Mouse (Mus musculus) granulocyte monocyte progenitor cell, adult 5-6 weeks (primary cell): Measurements from ENCODE around the gene Adam19. TPM values are rescaled to one million over a fixed set of nuclear protein-coding genes. Genes with fewer than 3 reads are reported as not detected.
A peak's percentile ranks its signal among the peaks of the same experiment; 100 is the strongest.
"Not testable (repeated sequence)": the region's sequence is repeated elsewhere in the genome, so short reads cannot be mapped to it uniquely, and the experiment has no call there.

ENCODE experiments used
- ATAC-seq: replicated peaks from 2 replicates; pipeline ENCODE4 v1.8.0; 2016; ENCODE audit warnings: mild to moderate bottlenecking, moderate TSS enrichment, inconsistent platforms; ENCODE audit not compliant: poor library complexity, severe bottlenecking
- total RNA-seq, 2 experiments: library from RNA; stranded (forward) in 1 of 2; stranded (reverse) in 1 of 2; fragments of 200-712, 200-1000 nt in 1 of 2; fragments of >200 nt in 1 of 2; fragmentation: Nextera tagmentation in 1 of 2; gene quantifications; 2 replicates each; pipeline ENCODE4 v1.2.3; 2014 to 2017

Gene Adam19
- total RNA-seq (2014; fragmentation: Nextera tagmentation) (0.19 TPM in 1 of 2 replicates, not detected in the other), total RNA-seq (2017) (0.26 and 0.43 TPM in 2 replicates)

DNA sequence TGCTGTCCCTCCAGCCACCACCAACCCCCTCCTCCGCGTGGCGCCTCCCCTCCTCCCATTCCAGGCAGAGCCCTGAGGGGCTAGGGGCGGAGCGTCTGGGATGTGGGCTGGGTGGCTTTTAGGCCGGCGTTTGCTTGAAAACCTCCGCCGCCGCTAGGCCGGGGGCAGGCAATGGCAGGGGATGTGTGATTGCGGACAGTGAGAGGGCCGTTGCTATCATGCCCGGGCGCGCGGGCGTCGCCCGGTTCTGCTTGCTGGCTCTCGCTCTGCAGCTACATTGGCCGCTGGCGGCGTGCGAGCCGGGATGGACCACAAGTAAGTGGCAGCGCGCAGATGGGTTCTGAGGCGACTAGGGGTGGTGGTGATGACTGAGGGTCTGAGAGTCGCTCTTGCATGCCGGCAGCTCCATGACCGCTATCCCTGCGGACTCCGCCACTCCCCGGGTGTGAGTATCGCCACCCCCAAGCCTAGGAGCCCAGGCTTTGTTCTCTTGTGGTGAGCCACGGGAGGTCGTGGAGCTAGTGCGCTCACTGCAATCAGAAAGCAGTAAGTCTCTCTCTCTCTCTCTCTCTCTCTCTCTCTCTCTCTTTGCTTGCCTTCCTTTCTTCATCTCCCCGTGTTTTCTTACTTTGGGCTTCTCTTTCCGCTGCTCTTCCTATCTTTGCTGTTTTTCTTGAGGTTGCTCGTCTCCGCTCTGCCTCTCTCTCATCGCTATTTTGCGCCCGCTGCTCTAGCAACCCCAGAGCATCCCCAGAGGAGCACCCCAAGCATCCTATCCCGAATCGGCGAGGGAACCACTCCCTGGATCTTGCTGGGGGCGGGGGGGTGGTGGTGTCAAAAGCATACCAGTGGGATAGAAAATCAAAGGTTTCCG, at the start of gene Adam19:
TSS of gene Adam19 (plus strand) at position 97 of the 874 bp plus-strand sequence.
- peak; percentile 71 for ATAC-seq

DNA sequence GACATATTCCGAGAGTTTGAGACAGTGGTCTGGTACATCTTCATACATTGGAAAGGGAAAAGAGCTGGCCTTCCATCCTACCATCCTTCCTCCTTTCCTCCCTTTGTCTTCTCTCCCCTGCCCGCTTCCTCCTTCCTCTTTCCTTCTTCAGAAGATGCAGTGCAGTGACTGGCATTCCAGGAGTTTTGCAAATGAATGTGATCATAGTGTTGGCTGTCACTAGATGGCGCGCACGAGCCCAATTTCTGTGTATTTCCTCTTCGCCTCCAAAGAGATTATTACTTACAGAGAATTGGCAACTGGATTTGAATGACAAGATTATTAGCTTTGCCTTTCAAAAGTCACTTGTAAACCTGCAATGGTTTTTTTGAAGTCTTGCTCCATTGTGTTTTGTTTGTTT, 39.7 kb upstream of the Adam19 start:
- peak; percentile 65 for ATAC-seq

DNA sequence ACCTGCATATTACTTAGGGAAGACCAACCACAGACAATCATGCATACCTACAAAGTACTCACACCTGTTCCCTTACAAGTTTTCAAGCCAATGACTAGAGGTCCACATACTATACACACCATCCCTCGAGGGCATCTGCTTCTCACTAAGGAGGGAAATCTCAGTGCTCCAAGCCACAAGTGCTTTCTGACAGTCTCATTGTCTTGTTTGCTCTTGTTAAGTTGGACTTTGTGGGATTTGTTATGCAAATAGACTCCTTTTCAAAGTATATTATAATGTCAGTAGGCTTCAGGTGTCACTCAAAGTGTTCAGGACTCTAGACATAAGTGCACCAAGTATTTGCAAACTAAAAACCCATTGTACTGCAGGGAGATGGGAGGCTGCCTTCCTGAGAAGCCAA, 35.5 kb upstream of the Adam19 start:
- no peak for ATAC-seq

DNA sequence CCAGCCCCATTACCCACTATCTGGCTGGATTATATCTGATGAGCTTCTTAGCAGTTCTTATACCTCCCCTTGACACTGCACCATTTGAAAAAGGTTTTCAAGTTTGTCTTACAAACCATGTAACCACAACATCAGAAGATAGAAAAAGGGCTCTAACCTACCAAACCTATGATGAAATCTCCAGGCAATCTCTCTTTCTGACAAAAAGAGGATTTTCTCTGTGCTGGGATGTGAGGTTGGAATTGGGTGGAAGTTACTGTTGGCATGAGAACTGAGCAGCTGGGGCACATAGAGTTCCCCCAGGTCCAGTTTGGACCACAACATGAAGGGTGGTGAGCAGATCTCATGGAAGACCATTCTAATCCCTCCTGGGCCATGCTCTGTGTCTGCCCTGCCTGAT, 33.9 kb upstream of the Adam19 start:
- no peak for ATAC-seq

DNA sequence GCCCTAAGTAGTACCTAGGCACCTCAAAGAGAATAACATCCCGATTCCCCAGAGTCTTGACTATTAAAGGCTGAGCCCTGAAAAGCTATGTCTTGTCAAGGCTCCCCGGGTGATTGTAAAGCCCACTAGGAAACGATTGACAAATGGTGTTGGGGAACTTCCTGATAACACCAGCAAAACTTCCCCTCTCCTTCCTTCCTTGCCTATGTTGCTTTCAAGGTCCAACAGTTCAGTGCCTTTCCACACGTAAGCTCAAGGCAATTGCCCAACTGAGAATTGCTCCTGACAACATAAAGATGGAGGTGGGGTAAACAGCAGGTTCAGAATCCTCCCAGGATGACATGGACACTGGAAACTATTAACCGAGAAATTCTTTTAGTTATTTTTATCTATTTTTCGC, 32.8 kb upstream of the Adam19 start:
- ATAC-seq: peak; percentile 48

DNA sequence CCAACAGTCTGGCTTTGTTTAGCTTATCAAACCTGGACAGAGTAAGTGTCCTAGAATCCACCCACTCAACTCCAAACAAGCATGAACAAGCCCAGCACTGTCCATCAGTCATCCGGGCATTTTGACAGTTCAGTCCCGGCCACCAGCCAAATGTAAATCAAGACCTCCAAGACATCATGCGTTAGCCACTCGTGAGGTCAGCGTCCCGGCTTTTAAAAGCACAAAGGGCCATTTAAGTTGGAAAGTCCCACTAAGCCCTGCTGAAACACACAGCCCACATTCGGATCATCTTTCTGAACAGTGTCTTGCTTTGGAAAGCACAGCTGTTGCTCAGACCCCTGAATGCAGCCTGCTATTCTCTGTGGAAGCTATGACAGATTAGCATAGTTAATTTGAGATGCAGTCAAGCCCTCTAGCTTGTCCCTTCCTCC, 29.8 kb upstream of the Adam19 start:
- ATAC-seq: no peak

DNA sequence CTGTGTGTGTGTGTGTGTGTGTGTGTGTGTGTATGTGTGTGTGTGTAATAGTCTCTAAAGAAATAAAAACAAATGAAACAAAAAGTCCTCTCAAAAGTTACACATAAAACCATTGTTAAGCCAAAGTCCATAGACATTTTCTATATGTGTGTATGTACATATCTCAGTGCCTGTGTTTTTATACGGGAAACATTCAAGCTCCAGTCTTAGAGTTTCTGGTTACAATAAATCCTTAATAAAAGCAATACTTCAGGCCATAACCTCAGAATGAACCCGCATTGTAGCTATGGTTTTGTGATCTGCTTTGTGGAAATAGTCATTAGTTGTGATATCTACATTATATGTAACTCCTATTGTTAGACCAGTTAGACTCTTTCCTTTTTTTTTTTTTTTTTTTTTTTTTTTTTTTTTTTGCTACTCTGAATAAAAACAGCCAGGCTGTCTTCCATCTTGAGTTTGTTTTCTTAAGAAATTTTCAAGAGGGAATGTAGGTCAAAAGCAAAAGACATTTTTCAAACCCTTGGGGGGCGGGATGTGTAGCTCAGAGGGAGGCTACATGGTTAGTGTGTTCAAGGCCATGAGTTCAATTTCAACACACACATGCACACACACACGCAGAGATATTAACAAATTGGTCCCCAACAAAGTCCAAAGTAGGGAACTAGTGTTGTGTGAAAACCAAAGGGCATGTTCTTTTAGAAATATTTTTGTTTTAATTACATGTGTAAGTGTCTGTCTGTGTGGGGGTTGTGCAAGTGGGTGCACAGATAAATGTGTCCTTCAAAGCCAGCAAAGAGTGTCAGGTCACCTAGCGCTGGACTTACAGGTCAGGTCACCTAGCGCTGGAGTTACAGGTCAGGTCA, 27.6 kb upstream of the Adam19 start:
- ATAC-seq: no peak

DNA sequence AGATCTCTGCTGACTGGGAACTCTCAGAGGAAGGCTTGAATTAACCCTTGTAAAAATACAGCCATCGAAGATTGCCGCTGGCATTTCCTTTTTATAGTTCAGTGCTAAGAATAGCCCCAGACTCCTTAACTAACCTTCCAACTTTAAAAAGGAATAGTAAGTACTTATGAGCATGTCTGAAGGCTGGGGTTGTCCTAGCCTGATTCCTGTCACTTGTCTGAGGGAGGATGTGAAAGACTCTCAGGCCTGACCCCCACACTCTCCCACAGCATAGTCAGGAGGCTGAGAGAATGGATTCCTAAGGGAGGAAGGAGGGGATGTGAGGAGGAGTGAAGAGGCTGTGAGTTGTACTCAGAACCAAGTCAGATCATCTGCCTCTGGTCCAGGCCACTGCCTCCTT, 26.3 kb upstream of the Adam19 start:
- ATAC-seq: no peak

DNA sequence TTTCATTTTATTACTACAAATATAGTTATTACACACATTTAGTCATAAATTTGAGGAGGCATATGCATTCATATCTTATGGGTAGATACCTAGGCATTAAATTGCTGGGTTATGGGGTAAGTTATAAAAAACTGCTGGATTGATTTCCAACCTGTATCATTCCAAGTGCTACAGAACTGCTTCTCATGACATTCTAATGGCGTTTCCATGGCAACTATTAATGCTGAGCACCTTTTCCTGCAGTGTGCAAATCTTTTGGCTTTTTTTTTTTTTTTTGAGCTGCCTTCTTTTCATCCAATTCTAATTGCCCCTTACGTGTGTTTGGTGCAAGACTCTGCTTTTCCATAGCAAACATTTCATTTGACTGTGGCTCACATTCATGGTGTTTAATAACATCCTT, 25.8 kb upstream of the Adam19 start:
- no peak for ATAC-seq

DNA sequence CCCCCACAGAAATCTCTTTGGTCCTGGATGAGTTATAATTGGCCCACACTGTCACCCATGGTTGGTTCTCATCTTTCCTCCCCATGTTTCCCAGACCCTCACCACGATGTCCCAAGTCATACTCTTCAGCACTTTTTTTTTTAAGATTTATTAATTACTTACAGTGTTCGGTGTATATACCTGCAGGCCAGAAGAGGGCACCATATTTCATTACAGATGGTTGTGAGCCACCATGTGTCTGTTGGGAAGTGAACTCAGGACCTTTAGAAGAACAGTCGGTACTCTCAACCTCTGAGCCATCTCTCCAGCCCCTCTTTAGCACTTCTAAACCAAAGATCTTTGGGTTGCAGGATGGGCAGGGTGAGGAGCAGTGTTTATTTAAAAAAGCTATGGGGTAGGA, 24.3 kb upstream of the Adam19 start:
- no peak for ATAC-seq

DNA sequence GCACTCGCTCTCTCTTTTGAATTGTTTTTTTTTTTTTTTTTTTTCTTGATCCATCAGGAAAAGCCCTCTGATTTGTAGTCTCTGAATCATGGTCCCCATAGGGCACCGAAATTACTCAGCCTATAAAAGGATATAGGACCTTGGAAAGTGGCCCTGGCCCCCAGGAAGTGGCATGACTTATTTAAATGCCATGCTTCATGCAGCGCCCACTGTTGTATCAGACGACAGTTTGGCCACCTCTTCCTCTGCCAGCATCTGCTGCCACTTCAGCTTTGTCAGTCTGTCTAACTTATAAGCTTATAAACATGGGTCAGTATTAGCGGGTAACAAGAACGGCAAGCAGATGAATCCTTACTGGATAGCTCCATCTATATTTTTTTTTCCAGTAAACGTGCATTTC, 22.8 kb upstream of the Adam19 start:
- no peak for ATAC-seq

DNA sequence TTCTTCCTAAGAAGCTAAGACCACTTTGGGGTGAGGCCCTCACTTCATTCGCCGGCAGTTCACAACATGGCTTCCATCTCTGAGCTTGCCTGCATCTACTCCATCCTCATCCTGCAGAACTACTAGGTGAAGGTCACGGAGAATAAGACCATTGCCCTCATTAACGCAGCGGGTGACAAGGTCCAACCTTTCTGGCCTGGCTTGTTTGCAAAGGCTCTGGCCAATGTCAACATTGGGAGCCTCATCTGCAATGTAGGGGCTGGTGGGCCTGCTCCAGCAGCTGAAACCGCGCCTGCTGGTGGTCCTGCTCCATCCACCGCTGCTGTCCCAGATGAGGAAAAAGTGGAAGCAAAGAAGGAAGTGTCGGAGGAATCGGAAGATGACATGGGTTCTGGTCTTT, 19.4 kb upstream of the Adam19 start:
- no peak for ATAC-seq

DNA sequence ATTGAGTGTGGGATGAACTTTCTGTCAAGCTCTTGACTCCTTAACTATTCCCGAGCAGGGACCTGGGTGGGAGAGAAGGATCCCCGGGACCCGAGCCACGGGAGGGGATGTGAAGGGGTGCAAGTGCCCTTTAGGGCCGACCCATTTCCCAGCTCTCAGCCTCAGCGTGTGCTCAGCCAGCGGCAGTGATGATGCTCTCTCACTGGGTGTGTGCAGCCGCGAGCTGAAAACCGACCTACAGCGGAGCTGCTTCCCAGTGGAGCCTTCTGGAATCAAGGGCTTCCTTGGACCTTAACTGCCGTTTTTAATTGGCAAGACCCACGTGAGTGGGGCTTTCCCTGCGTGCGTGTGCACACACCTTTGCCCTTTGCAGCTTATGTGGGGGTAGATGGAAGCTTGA, 16.9 kb upstream of the Adam19 start:
- ATAC-seq: no peak

DNA sequence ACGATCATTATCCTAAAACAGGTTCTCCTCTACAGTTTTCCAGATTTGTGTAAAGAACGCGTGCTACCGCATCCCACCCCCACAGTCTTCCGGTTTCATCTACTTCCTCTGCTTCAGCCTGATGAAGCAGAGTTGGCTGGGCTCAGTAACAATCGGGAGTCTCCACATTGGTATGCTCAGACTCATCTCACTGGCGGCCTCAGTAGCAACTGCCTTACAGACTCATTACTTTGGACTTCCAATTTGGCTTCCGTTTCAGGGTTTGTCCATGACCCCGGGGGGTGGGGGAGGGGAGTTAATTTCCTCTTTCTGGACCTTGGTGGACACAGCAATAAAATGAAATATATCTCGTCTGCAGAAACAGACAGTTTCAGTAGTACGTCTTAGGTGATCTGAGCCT, 16.5 kb upstream of the Adam19 start:
- ATAC-seq: no peak

DNA sequence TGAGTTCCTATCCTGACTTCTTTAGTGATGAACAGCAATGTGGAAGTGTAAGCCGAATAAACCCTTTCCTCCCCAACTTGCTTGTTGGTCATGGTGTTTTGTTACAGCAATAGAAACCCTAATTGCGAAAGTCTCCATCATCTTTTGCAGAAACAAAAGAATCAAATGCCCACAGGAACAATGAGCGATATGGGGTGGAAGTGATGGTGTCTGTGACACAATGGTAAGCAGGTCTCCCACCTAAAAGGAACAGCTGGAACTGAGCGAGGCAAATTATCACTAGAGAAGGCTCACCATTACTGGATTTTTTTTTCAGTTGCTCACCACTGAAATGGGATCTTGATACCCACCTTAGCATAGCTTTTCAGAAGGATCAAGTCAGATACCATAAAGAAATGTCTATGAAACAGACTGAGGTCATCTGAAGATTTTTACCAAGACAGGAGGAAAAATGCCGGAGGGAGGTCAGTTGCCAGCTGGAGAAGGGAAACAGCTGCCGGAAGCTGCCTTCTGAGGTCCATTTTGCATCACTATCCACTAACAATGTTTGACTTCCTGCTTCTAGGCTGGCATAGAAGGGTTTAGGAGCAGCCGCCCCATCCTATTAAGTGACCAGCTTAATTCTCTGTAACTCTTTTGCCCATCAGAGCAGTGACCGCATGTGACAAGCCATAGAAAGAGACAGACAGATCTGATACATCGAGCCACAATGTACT, 14.8 kb upstream of the Adam19 start:
- ATAC-seq: no peak

DNA sequence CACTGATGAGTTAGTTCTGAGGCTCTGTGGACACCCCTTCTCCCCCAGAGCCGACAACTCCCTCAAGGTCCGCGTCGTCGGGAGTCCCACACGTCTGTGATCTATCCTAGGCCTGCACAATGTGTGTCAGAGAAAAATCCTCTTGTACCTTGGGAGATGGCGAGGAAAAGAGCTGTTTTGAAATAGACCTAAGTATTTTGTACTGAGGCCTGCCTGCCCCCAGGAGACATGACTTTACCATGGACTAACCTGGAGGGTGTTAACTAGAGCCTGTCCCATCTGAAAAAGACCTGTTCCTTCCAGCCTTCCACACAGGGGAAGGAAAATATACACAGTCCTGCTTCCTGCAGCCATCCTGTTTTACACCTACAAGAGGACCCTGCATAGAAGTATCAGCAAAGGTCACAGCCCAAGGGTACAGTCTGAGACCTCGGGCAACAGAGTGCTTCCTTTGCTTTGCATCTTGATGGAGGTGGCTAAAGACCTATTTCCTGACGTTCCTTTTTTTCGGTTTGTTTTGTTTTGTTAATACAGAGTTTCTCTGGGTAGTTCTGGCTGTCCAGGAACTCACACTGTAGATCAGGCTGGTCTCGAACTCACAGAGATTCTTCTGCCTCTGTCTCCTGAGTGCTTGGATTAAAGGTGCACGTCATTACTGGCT, 14.1 kb upstream of the Adam19 start:
- ATAC-seq: no peak

DNA sequence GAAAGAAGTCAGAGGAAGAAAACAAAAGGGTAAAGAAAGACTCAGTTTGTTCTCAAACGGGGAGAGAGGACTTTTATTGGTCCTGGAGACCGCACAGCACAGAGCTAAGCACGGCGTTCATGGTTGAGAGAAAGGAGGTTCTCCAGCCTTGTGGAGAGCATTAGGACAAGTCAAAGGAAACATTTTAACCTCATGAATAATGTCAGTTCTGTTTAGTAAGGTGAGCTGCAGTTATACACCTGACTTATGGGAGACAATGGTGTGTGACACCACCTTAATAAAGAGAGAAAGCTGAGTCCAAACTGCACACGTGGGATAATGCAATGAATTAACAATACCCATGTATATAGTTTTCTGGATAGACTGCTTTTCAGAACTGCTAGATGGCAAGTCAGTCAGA, 11.0 kb upstream of the Adam19 start:
- ATAC-seq: no peak

DNA sequence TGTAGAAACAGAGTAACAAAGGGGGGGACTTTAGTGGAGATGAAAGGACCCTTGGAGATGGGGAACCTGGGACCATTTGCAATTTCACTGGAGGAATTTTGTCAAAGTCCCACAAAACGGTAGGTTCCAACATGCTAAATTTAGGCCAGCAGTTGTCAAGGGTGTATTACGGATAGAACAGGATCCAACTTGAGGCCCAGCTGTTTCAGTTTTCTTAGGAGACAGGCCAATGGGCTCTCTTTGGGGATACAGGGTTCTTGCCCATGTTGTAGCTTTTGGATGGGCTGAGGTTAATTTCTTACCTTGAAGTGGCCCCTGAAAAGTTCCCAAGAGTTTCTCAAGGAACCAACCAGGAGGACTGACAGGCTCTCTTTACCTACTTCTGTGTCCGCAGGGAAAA, 8.5 kb upstream of the Adam19 start:
- ATAC-seq: no peak

DNA sequence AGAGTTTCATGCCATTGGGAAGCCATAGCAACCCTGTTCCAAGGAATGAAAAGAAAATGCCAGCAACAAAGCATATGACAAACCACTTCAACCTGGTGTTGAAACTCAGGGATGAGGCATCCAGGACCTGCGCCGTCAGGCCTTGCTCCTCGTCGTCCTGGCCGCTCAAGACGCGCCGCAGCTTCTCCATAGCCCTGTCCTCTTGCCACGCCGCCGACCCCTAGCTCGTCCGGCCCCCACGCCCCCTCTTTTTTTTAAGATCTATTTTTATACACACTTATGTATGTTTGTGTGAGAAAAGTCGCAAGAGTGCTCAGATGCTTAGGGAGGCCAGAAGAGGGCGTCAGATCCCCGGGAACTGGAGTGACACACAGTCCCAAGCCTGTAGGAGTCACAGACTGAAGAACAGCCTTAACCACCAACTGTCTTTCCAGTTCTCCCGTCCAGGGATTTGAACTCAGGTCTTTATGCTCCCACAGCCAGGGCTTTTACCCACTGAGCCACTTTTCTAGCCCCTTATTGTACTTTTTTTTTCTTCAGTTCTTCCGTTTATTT, 3.6 kb upstream of the Adam19 start, which contains the start of gene Gm12166:
TSS of gene Gm12166 (minus strand) at position 217 of the 555 bp plus-strand sequence.
- ATAC-seq: peak; percentile 67

DNA sequence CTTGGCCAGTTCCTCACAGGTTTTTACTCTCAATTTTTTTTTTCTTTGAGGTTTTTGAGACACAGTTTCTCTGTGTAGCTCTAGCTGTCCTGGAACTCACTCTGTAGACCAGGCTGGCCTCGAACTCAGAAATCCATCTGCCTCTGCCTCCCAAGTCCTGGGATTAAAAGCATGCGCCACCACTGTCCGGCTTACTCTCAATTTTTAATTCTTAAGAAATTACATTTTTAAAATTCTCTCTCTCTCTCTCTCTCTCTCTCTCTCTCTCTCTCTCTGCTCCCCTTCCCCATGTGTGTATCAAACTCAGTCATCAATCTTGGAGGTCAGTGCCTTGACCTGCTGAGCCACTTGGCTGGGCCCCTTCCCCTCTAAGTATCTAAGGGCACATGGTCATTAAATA, 2.3 kb upstream of the Adam19 start:
- not testable (repeated sequence) for ATAC-seq
